Mouse (Mus musculus): ENCODE measurements around the gene Pcsk6.

DNA sequence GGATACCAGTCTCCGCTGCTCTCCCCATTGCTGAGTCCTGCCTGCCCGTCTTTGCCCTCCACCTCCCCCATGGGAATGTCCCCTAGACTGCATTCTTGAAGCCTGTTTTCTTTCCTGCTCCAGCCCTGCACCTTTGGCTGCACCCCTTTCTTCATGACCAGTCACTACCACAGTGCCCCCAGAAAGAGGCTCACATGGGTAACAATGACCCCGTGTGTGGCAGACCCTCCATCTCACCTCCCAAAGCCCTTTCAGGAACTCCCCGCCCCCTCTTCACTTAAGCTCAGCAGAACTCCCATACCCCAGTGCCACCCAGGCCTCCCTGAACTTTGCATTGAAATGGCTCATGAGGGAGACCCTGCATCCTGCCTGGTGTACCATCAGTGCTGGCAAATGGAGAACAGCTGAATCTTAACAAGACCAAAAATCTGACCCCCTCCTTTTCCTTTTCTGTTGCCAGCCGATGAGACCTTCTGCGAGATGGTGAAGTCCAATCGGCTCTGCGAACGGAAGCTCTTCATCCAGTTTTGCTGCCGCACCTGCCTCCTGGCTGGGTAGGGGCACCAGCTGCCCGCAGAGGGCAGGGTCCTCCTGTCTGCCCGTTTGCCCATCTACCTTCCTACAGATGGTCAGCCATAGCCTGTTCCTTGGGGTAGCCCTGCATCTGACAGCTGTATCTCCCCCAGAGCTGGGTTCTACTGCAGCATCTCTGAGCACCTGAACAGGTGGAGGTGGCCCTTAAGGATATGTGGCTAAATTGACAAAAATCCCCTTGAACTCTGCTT lies 187.1 kb downstream of the Pcsk6 start:
- TF ChIP-seq CTCF (IDR thresholded peaks at IDR 0.05; ENCODE audit: borderline replicate concordance, extremely low read depth, insufficient read depth, insufficient read length) = no peak
- TF ChIP-seq POLR2A (IDR thresholded peaks at IDR 0.05; ENCODE audit: borderline replicate concordance, extremely low read depth, insufficient read depth, insufficient read length, poor library complexity, severe bottlenecking) = no peak

Data from brain, embryonic 14.5 days (tissue).